Mouse (Mus musculus): ENCODE data around the gene Arl1. TPM values are rescaled to one million over a fixed set of nuclear protein-coding genes. Genes with fewer than 3 reads are reported as not detected.
A peak's percentile ranks its signal among the peaks of the same experiment; 100 is the strongest.
"Not testable (repeated sequence)": the region's sequence is repeated elsewhere in the genome, so short reads cannot be mapped to it uniquely, and the experiment has no call there.

Arl1 gene
- total RNA-seq (2021): 100 to 1,000 TPM in 1 of 2 experiments, 10 to 100 TPM in 1; 98.2 to 102 TPM
- long read RNA-seq, experiment 1, transcript Arl1-202 (6 exons, 2,080 nt): major isoform, 122 of 132 reads
- long read RNA-seq, experiment 1, partial matches to known transcripts: 1 of 132 reads
- long read RNA-seq, experiment 1, other reads (novel, unspliced or antisense): 9 of 132 reads
- long read RNA-seq, experiment 2, transcript Arl1-202 (6 exons, 2,080 nt): major isoform, 243 of 256 reads
- long read RNA-seq, experiment 2, partial matches to known transcripts: 1 of 256 reads
- long read RNA-seq, experiment 2, other reads (novel, unspliced or antisense): 12 of 256 reads

DNA sequence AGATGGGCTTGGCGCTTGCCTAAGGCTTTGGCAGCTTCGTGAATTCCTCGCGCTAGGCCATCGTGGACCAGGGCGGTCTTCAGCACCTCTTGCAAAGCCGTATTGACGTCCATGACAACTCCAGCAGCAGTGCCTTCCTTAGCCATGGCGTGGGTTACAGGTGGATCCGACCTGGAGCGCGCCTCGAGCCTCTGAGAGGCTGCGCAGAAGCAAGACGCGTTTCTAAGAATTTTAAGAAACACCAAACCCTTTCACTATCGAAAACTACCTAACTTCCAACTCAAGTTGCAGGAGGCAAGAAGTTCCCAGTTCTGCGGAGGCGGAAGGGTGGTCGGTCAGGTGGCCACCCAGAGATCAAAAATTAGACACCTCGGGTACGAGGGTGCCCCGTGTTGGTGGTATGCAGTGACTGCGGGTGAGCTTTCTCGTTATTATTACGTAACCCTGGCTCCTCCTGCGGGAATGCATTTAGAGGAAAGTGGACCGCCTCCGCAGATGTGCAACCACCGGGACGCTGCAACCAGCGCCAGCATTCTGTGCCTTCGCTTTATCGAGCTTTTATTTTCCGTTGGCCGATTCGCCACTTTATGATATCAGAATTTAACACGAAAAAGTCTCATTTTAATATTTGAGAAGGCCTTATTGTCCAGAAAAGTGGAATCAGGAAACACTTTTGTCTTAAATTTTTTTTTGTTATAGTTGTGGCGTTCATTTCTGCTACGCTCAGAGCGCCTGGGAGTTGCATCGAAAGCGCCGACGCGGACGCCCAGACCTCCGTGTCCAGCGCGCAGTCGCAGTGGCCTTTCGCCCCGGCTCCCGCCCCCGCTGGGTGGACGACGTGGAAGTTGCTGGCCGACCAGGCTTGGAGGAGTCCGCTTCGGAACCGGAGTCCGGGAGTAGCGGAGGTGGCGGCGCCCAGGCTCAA is at the start of gene Arl1:
Gene Arl1, plus strand, starts transcription at position 288 of the 925 bp plus-strand sequence.
- peak; percentile 85 for DNase-seq (ENCODE audit: low spot score in 2 of 2)

DNA sequence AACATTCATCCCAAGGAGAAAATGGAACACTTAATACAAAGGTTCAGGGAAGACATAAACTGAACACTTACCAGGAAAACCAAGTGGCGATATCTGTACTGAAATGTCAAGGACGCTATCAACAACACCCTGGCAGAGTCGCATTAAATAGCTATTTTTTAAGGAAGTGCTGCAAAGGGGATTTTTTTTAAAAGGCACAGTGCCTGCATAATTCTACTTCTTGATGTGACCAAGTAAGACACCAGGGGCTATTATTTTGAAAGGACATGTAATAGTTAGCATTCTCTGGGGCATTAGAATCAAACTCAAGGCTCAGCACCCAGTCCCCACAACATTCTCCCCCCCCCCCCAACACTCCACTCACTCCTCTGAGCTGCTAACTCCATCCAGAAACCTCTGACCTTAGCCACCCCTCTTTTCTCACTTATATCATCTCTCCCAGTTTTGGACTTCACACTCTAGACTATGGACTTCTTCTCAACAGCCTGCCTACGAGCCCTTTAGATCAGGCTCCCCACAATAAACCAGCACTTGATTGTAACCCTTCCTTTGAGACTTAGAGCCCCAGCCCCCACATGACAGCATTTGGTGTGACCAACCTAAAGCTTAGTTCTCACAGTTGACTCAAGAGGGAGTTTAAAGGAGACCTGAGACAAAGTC is 47.6 kb upstream of the Arl1 start:
- no peak for DNase-seq (ENCODE audit: low spot score in 2 of 2)

DNA sequence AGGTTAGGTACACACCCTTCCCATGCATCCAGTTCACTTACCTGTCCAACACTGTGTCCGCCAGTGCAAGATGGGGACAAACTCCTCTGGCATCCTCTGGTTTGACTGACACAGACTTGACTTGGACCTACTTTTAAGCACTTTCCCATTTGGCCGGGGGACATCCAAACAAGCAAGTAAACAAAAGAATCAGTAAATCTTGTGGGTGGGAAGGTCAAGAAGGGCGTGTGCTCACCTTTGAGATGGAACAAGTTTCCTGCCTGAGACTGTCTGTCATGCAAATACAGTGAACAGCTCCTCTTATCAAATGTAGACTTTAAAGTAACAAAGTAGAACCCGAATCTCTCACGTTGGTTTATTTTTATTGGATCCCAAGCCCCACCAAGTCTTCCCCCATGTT is 45.7 kb upstream of the Arl1 start, which contains the start of gene Spic:
Gene Spic, minus strand, starts transcription at position 91 of the 400 bp plus-strand sequence.
- no peak for DNase-seq (ENCODE audit: low spot score in 2 of 2)

DNA sequence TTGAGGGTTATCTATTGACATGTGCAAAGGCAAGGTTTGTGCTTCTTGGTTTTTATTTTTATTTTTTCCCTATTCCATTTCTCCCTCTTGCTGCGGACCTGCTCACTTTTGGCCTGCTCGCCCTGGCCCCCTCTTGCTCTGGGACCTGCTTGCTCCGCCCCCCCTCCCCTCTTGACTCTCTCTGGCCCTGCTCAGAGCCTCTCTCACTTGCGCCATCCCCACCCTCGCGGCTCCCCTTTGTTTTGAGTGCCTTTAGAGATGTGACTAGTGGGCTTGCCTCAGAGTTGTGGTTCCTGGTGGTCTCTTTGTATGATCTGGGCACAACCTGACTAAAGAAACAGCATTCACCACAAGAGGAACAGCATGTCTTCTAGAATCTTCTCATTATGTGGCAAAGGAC is 29.7 kb upstream of the Arl1 start:
- no peak for DNase-seq (ENCODE audit: low spot score in 2 of 2)

DNA sequence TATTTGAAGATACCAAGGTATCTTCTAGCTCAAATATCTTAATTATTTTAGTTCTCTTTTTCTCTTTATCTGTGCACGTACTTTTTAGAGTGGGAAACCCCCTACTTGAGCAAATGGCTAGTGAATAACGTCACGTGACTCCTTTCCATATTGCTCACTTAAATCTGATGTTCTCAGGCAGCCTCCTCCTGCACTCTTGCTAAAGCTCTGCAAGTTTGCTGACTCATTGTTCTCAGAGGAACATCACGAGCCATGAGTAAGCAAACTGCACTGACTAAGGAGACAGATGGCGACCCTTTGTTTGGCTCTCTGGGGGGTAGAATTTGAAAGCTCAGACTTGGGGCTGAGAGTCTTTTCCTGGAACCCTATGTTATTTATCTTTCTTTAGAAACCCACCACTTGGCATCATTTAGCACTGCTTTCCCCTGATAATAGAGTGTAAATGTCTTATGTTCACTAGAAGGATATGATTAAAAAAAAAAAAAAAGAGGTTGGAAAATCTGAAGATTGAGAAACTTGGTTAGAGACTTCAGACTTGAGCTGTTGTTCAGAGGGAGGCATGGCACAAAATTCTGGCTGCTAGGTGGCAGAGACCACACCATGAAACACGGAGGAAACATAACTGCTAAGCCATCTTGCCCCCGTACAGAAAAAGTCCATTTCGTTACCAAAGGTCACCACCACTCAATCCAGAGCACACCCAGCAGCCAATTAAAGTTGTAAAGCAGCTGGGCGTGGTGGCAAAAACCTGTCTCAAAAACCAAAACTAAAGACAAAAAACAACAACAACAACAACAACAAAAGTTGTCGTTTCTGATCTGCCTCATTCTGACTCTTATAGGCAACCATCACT is 21.8 kb upstream of the Arl1 start:
- no peak for DNase-seq (ENCODE audit: low spot score in 2 of 2)

DNA sequence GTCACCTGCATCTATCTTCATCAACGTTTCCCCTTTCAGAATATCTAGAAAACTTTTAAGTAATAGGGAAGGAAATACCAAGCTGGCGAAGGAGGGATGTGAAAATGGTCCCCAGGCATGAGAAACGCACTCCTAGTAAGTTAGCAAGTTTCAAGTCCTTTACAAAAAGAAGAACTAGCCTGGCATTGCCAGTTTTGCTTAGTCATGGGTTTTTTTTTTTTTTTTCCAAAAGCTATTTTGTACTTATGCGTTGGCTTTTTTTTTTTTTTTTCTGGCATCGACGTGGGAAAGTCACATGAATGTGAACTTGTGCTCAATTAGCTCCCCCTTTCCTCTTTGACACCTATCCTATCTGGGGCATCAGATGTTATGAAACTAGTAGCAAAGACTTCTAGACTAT is 18.3 kb upstream of the Arl1 start:
- no peak for DNase-seq (ENCODE audit: low spot score in 2 of 2)

DNA sequence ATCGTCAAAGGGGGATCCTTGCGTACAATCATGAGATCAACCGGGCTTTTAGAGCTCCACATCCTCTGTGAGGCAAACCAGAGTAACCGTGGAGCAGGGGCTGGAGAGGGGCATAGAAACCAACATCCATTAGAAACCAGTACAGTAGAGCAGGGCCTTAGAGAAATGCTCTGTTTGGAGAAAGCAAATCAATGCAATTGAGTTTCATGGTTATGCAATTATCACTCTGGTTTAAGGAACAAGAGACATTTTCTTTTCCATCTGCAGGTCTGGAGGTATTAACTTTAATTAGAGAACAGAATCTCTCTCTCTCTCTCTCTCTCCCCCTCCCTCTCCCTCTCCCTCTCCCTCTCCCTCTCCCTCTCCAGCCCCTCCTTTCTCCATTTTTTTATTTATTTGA is 15.9 kb upstream of the Arl1 start:
- no peak for DNase-seq (ENCODE audit: low spot score in 2 of 2)

DNA sequence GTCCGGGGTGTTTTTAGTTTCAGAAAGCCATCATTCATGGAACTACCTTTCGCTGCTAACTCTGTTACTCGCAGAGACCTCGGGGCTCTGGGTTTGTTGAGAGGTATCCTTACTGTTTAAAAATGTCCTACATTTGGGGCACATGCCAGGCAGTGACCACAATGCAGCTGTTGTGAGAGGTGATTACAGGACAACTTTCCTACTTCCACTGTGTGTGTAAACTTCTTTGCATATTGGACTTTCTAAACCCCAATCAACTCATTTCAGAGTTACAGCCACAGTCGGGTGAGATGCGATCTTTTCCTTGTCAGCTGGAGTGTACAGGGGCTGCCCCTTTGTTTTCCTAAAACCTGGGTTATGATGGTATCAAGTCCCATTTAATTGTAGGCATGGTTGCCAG is 15.0 kb upstream of the Arl1 start:
- DNase-seq (ENCODE audit: low spot score in 2 of 2): no peak

DNA sequence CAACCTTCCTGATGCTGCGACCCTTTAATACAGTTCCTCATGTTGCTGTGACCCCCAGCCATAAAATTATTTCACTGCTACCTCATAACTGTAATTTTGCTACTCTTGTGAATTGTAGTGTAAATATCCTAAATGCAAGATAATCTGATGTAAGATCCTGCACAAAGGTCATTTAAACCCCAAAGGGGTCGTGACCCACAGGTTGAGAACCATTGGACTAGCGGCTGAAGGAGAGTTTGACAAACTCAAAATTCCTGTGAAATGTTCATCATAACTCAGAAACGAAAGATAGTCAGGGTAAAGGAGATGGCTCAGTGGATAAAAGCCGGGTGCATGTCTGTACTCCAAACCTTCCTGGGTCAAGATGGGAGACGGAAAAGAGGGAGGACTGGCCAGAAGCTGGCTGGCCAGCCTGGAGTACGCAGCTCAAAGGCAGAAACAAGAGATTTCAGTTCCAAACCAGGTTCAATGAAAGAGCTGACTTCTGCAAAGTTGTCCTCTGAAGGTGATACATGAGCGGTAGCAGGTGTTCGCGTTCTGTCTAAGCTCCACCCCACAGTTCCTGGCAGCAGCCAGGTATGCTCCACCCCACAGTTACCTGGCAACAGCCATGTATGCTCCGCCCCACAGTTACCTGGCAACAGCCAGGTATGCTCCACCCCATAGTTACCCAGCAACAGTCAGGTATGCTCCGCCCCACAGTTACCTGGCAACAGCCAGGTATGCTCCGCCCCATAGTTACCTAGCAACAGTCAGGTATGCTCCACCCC is 13.5 kb upstream of the Arl1 start:
- DNase-seq (ENCODE audit: low spot score in 2 of 2): no peak

DNA sequence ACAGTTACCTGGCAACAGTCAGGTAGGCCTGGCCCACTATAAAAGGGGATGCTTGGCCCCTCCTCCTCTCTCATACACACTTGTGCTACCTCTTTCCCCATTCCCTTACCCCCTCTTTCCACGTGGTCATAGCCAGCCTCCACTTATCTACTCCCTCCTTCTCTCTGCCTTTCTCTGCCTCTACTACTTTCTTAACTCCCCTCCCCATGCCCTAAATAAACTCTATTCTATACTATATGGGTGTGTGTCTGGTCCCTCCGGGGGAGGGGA is 13.0 kb upstream of the Arl1 start:
- DNase-seq (ENCODE audit: low spot score in 2 of 2): no peak

DNA sequence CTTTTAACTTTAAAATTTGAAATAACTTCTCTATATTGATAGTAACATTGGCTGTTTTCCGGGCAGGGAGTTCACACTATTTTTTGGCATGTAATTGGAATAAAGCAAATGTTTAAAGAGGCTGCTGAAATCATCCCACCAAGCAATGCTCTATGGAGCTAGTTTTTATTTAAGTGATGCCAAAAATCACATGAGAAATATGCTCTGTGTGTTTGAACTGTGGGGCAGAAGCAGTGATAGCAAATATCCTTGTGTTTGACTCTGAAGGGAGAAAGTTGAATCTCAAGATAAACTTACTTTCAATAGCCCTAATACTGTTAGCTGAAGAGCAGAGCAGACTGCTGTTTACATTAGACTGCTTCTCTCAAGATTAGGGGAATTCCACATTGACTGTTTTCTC is 11.0 kb upstream of the Arl1 start:
- DNase-seq (ENCODE audit: low spot score in 2 of 2): no peak

DNA sequence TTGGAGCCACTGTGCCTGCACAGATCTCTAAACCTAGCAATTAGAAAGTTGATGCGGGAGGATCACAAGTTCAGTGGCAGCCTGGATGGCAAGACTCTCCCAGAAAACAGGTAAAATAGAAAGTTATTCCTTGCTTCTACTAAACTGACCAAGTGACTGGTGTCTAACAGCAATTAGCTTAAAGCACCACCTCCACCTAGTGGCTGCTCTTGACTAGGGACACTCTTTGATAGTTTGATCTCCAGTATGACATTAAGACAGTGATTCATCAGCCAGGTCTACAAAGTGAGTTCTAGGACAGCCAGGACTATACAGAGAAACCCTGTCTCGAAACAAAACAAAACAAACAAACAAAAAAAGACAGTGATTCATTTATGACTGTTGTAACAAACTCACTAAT is 5.3 kb upstream of the Arl1 start:
- DNase-seq (ENCODE audit: low spot score in 2 of 2): no peak

DNA sequence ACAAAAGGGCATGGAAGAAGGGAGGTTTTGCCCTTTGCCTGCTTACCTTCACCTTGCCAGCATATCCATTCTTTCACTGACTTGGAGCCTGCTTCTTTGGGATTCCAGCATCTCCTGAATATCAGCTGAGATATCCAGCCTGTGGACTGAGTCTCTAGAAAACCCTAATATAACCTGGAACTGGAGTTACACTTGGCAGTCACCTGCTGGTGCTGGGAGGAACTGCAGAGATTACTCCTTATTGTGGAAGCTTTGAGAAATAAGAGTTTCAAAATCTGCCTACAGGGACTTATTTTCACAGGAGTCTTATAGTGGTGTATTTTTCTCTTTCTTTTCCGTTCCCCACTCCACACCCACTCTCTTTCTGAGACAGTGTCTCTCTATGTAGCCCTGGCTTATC is 3.5 kb upstream of the Arl1 start:
- DNase-seq (ENCODE audit: low spot score in 2 of 2): no peak

DNA sequence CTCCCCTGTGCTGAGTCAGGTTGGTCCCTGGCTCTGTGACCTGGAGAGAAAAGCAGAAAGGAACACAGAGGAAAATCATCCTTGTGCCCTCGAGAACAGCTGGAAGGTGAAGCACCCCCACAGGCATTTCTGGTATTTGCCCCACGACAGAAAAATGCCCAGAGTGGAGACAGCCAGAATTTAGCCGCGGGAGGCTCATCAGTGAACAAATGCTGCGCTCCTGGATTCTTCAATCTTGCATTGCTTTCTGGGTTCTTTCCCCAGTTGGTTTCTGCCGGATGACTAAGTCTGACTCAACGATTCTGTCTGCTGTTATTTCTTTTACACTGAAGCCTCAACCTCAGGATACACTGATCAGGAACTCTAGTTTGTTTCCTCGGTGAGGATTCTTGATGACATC is 2.5 kb upstream of the Arl1 start:
- no peak for DNase-seq (ENCODE audit: low spot score in 2 of 2)

DNA sequence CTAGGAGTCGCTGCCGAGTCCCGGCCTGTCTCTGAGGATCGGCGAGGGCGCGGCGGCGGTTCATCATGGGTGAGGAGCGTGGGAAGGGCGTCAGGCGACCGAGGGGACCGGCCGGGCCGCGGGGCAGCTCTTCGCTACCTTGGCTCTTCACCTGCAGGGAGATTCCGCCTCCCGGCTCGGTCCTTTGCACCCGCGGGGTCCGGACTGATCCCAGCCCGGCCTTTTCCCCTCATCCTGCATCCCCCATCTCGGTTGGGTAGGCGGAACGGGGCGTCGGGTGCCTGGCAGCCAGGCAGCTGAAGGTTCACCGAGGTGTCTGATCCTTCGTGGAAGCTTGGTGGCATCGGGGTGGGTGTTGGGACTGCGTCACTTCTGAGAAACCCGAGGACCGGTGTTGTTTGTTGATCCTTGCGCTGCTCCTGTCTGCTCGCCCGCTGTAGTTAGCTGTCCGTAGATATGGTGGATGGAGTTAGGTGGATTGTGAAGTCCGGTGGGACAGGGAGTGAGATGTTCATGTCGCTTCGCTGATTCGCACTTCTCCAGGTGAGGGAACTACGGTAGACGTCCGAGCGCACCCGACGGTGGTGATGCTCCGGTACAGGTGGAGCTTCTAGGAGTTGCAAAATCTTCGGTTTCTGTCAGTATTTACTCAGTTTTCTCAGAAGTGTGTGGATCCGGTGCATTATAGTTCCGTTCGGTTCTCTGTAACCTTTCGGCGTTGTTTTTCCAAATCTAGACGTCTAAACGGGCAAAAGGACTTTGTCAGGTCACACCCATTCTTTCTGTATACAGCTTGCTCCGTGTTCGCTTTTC is 1.0 kb downstream of the Arl1 start:
- peak in 1 of 2 experiments; percentile 9 for DNase-seq (ENCODE audit: low spot score in 2 of 2)

DNA sequence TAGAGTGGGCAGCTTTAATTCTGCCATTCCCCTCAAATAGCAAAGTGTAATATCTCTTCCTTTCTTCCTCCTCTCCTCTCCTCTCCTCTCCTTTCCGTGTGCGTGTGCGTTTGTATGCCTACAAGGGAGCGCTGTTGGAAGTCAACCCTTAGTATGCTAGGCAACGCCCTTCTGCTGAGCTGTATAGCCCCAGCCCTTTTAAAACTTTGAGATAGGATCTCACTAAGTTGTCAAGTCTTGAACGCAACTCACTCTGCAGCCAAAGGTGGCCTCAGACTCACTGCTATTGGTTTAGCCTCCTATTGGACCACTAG is 1.6 kb downstream of the Arl1 start:
- no peak for DNase-seq (ENCODE audit: low spot score in 2 of 2)

DNA sequence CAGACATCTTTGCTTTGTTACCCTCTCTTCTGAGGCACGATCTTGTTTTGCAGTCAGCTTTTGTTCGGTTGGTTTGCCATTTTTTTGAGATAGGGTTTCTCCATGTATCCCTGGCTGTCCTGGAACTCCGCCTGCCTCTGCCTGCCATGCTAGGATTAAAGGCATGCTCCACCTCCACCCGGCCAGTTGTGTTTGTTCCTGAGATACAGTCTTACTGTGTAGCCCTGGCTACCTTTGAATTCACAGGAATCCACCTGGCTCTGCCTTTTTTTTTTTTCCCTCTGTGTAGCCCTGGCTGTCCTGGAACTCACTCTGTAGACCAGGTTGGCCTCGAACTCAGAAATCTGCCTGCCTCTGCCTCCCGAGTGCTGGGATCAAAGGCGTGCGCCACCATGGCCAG is 8.4 kb downstream of the Arl1 start:
- DNase-seq (ENCODE audit: low spot score in 2 of 2): not testable (repeated sequence)

DNA sequence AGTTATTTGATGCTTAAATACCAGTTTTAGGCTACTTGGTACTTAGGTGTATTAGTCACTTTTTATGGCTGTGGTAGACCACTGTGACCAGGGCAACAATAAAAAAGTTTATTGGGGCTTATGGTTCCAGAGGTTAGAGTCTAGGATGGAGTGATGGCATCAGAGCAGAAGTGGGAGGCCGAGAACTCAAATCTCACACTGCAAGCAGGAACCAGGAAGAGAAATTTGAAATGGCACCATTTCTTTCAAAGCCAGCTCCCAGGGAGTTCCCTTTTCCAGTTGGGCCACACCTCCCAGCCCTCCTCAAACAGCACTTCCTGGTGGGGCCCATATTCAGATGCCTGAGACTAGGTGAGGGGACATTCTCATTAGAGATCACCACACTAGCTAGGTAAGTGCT is 9.2 kb downstream of the Arl1 start:
- no peak for DNase-seq (ENCODE audit: low spot score in 2 of 2)

DNA sequence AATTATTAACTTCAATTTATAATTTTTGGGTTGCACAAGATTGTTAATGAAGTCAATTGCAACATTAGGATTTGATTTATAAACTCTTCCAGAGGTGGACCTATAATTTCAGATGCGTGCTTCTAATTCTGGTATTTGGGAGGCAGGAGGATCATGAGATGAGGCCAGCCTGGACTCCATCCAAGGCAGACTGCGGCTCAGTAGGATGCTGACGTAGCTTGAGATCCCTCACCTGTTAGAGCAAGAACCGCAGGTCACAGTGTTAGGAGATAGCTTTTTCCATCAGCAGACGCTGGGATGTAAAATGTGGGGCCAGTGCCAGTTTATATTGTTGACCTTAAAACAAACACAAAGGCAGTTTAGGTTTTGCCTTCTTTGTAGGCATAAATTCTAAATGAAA is 10.1 kb downstream of the Arl1 start:
- DNase-seq (ENCODE audit: low spot score in 2 of 2): no peak

DNA sequence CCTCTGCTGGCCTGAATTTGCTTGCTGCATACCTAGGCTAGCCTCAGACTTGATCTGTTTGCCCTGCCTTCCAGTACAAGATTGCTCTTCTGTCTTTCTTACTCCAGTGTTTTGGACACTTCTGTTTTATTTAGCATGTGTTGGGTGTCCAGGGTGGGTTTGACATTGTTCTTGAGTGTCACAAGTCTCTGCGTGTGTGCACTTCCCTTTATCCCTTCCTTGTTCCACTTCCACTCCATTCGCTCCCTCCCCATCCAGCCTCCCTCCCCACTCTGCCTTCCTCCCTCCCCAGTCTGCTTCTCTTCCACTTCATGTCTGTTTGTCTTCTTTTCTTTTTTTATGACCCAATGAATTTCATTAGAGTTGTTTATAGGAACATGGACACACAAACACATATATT is 10.8 kb downstream of the Arl1 start:
- no peak for DNase-seq (ENCODE audit: low spot score in 2 of 2)
